Mouse (Mus musculus) spleen, postnatal 14 days (tissue): ENCODE results near the gene Rpp40.

Source experiments
- DNase-seq, 2 experiments: peaks; one replicate each; pipeline ENCODE4 v3.0.0; 2021 to 2022; ENCODE audit warnings: low spot score in 2 of 2

Rpp40 gene

DNA sequence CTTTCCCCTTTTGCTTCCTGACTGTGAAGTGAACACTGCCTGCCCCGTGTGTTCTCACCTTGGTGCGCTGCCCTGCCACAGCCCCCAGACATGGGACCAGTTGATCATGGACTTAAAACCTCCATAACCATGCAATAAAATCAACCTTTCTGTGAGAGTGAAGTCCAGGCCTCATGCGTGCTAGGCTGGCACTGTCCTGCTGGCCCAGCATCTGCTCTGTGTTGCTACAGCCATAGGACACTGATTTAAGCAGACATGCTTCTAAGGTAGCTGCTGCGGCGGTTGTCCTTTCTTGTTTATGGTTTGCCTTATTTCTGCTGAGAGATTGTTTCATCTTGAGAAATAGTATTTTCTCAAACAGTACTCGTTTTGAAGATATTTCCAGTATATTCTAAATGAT lies 54.6 kb downstream of the Rpp40 start:
- no peak for DNase-seq

DNA sequence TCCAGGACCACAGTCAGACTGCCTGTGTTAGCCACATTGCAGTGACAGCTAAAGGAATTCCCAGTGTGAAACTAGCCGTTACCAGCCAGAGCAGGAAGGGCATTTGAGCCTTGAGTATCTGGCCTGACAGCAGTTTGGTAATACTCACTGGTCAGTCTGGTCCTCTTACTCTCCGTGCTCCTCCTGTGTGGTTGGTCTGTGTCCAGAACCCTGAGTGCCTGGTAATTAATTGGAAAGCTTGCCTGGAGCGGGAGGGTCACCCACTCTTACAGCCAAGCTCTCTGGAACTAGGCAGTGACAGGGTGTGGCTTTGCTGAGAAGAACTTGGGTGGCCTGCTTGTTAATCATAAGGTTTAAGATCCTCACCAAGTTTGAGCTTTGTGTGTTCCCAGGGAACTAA lies 57.5 kb downstream of the Rpp40 start:
- no peak for DNase-seq

DNA sequence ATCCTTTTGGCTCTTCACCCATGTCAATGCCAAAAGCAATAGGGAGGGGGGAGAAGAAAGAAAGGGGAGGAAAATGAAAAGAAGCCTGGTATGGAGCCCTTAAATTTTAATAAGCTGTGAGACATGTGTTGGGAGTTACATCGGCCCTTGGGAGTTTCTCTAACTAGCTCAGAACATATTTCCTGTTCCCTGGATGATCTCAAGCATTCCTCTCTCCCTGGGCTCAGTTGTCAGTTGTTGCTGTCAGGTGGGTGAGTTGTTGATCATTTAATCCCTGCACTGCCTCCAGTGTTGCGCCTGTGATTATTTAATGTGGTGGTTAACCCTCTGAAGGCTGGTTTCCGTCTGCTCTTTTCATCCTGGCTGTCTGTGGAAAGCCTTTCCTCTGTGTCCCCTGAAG lies 60.9 kb downstream of the Rpp40 start:
- DNase-seq, result no peak
